Mouse (Mus musculus) kidney, postnatal 4 days (tissue): Measurements from ENCODE around the gene Zfp113.
A peak's percentile ranks its signal among the peaks of the same experiment; 100 is the strongest.
"Not testable (repeated sequence)": the region's sequence is repeated elsewhere in the genome, so short reads cannot be mapped to it uniquely, and the experiment has no call there.

Experiments used
- DNase-seq, 2 experiments: peaks; one replicate each; pipeline ENCODE4 v3.0.0; 2021; ENCODE audit warnings: mixed read lengths in 2 of 2

Zfp113 gene

DNA sequence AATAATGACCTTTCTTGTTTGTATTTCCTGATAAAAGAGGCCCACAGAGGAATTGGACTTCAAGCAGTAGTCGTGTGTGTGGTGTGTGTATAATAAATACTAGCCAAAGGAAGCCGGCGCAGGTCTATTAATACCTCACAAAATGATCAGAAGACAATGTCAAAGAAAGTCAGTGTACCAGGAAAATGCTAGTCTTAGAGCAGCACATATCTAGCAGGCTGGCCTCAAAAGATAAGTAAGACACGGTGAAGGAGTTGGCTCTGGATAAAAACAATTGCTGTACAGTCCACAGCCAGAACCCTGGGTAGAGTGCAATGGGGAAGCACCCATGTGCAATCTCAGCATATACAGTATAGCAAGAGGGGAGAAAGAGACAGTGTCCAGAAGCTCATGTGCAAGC, 18.3 kb downstream of the Zfp113 start:
- DNase-seq, result no peak

DNA sequence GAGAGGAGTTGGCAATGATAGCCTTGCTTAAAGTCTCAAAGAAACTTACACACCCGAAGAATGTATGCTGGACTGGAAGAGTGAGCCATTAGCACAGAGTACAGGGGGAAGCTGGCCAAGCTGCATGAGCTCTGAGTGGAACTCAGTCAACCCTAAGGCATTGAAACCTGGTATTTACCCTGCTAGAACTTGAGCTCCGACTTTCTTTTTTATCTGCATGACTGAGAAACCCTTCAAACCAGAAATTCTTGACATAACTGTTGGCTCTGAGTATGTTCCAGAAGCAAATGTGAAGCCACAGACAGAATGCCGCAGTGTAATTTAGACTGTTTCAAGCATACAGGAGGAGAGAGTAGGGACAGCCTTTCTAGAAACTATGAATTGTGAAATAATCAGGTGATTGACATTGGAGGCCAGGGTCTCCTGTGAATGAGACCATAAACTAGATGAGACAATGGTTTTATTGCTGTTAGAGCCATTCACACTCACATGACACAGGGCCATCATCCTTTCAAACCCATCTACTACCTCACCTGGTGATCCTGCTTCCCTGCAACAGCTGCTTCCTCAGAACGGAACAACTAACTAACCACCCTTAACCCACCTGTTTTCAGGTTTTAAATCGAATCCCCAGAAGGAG, 23.0 kb downstream of the Zfp113 start:
- peak in 1 of 2 experiments; percentile 21 for DNase-seq

DNA sequence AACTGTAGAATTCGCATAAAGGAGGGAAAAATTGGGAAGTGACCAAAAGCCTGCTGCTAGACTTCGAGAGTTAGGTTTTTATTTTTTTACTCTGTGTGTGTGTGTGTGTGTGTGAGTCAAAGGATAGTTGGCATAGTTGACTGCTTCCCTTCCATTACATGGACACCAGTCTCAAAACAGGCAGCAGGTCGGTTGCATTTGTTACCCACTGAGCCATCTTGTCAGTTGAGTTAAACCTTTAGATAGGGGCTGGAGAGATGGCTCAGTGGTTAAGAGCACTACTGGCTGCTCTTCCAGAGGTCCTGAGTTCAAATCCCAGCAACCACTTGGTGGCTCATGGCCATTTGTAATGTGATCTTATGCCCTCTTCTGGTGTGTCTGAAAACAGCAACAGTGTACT, 37.5 kb downstream of the Zfp113 start:
- DNase-seq, result no peak

DNA sequence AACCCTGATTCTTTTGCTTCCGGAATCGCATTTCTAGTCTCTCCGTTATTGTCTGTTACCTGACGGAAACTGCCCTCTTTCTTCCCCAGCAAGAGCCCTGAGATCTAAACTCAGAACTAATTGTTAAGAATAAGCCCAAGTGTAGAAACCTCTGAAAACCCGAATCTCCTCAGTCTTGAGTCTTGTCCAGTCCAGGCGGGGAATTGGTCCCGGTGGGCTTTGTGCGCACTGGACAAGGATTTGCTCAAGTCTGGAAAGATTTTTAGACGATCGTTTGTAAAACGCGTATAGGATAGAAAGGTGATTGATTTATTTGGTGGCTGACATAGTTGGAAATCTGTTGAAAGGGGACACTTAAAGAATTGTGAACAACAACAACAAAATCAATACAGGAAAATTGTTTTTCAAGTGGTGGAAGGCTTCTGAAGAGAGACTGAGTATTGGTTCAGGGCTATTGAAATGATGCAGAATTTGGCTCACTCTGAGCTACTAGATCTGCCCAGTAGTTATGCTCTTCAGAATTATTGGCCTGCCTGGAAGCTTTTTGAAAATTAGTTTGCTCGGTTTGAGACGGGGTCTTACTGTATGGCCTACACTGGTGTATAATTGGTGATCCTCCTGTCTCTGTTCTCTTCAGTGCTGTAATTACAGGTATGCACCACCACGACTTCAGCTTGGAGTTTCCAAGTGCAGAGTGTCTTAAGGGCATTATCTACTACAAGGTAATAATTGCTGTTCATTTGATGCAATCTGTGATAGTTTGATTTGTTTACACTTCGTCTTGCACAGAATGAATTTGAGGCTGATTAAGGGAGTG, 38.1 kb downstream of the Zfp113 start:
- no peak for DNase-seq

DNA sequence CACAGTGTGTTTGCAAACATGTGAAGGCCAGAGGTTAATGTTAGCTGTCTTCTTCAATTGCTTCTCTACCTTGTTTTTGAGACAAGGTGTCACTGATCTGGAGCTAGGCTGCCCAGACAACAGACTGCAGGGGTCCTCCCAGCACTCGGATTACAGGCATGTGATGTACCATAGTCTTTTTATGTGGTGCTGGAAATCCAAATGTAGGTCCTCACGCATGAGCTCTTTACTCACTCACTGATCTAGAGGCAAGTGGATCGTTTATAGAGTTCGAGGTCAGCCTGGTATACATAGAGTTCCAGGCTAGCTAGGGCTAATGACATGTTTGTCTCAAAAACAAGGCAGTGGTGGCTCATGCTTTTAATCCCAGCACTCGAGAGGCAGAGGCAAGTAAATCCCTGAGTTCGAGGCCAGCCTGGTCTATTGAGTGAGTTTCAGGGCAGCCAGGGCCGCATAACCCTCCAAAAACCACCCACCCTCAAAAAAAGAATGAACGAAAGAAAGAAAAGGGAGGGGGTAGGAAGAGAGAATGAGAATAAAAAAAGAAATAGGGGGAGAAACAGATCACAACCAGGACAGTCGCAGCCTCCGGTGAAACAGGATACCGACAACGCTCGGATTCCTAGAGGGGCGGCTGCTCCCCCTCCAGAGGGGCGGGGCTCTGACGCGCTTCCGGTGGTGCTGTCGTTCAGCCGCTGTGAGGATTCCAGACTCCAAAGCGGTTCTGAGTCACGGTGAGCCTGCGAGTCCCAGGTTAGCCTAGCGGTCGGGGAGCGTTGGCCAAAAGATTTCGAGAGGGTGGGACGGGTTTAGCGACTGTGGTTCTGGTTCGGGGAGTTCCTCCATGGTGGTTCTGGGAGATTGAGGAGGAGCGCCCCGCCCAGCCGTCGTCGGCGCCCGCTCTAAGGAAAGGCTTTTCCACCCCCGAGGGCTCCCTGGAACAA, 39.0 kb downstream of the Zfp113 start, which contains the start of gene Zscan21:
Gene Zscan21, plus strand, starts transcription at position 649 of the 944 bp plus-strand sequence.
- peak; percentile 91 to 94 for DNase-seq

DNA sequence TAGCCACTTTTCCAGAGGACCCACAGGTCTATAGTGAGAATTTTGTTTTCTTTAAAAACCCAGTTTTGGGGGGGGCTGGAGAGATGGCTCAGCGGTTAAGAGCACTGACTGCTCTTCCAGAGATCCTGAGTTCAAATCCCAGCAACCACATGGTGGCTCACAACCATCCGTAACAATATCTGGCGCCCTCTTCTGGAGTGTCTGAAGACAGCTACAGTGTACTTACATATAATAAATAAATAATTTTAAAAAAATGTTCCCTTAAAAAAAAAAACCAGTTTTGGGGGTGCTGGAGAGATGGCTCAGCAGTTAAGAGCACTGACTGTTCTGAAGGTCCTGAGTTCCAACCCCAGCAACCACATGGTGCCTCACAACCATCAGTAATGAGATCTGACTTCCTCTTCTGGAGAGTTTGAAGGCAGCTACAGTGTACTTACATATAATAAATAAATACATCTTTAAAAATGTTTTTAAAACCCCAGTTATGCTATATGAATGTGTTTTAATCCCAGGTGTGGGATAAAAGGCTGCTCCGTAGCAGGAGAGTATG, 45.6 kb downstream of the Zfp113 start:
- not testable (repeated sequence) for DNase-seq

DNA sequence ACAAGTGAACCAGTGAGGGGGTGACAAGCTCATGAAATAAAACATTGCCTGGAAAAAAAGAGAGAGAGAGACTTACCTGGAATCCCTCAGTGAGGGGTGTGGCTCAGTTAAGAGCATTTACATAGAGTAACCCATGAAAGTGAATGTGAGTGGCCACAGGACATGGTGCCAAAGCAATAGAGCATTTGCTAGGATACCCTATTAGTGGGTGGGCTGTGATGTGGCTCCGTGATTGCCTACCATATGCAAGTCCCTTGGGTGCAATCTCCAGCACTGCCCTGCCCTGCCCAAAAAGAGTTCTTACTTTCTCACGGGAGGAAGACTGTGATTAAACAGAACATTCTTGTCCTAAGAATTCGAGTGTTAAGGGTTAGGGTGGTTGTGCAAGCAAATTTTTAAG, 48.4 kb downstream of the Zfp113 start:
- DNase-seq, result no peak

DNA sequence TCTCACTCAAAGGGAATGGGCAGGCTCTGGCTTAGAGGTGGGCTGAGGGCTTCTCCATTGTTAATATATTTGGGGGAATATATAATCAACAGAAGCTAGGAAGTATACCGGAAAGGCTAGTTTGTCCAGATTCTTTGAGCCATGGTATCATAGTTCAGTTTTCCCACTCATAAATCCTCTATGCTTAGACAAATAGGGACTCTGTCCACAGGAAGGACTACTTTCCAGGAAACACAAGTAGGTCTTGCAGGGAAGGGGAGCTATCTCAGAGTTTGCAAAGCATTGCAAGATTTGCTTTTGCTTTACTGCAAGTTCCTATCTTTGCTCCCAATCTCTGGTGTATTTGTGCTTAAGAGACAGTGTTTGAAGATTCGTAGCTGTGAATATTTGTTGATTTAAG, 50.6 kb downstream of the Zfp113 start:
- DNase-seq, result no peak

DNA sequence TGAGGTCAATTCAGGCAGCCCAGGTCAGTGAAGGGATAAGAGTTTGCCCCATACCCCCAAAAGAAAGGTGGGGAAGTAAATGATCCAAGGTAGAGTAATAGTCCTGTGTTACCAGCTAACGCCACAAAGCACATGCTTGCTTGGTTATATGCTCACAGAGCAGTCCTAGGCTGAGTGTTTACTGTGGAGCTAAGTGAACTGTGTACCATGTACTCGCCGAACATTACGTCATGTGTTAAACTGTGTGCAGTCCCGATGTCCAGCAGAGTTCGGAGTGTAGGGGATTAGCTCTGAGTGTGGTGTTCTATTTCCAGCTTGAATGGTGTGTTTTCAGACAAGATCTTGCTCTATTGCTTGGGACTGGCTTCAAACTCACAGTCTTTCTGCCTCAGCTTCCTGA, 61.1 kb downstream of the Zfp113 start:
- DNase-seq, result no peak

DNA sequence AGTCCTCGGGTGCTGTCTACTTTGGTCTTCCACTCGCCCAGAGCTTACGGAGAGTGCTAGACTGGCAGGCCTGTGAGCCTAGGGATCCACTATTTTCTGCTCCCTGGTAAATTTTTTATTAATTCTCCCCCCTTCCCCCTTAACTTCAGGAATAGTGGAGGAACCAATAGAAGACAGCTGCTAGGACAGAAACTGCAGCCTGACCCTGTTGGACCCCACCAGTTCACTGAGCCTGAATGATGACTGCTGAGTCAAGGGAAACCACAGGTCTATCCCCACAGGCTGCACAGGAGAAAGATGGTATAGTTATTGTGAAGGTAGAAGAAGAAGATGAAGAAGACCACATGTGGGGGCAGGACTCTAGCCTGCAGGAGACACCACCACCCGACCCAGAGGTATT, 62.8 kb downstream of the Zfp113 start:
- no peak for DNase-seq

DNA sequence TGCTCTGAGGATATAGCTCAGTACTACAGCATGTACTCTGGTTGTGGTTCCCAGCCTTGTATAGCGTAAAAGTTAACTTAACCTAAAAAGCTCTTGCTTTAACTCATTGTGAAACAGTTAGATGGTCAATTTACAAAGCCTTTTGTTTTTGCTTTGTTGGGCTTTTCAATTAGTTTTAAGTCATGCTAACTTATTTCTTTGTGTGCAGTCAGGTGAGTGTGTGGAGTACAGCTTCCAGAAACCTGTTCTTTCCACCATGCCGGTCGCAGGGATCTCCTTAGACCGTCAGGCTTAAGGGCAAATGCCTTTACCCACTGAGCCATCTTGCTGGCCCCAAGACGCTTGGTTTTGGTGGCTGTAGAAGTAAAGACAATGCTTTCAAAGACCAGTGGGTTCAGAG, 64.8 kb downstream of the Zfp113 start:
- no peak for DNase-seq

DNA sequence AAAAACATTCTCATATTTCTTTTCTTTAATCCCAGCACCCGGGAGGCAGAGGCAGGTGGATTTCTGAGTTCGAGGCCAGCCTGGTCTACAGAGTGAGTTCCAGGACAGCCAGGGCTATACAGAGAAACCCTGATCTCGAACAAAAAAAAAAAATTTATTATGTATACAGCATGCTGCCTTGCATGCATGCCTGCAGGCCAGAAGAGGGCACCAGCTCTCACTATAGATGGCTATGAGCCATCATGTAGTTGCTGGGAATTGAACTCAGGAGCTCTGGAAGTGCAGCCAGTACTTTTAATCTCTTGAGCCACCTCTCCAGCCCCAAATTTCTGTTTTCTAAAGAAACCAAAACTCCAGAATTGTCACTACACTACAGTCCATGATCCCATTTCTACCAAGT, 65.3 kb downstream of the Zfp113 start:
- DNase-seq, result peak; percentile 20 to 41
